Mouse (Mus musculus): Measurements from ENCODE around the gene Spdye4b. TPM values are rescaled to one million over a fixed set of nuclear protein-coding genes. Genes with fewer than 3 reads are reported as not detected.
"Not testable (repeated sequence)": the region's sequence is repeated elsewhere in the genome, so short reads cannot be mapped to it uniquely, and the experiment has no call there.

Spdye4b gene
- not detected in 2 replicates for polyA plus RNA-seq (2014; fragmentation: Nextera tagmentation; extraction: Ambion mirVana)

DNA sequence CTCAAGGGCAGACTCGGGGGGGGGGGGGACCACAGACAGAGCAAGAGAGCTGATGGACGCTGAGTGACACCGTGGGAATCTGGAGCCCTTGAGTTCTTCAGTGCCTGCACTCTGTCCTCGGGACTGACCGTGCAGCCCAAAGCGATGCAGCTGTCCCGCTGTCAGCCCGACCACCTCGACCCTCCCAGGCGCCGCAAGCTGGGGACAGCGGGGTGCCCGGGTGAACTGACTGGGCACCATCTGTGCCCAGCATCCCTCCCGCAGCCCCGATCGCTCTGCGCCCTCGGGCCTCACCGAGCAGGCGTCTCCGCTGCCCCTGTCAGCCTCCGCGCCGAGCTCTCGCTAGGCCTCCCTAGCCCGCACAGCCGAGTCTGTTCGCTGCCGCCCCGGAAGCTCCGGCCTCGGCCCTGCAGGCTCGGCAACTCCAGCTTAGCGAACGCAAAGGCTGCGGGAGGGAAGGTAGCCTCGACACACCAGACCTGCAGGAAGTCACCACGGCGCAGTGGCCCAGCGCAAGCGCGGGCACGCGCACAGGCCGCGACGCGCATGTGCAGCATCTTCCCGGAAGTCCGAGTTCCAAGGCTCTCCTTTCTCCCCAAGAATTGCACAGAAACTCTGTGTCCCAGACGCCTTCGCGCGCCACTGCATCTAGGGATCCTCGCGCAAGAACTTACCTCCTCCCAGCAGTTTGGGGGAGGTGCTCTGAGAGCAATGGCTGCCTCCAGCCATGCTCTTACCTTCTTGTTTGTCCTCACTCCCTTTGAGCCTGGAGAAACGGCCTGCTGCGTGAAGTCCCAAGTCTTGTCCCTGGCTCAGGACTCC is at the start of gene Spdye4b, which contains the start of gene Rbak:
Gene Spdye4b, plus strand, starts transcription at position 763 of the 822 bp plus-strand sequence.
Gene Rbak, minus strand, starts transcription at position 521 of the 822 bp plus-strand sequence.
- under 1% methylated on average over 58 of the region's 58 CpGs for WGBS
- ATAC-seq (ENCODE audit: low FRiP score, low TSS enrichment): peak; percentile 97

GRCm38 (mm10) chr5:143132935-143133514 is 47.8 kb upstream of the Spdye4b start:
- peaks cover 7% of the 10 kb centered on the region for H3K9me3 ChIP-seq (ENCODE audit: control insufficient read depth, low read length)
- H3K4me1 ChIP-seq (ENCODE audit: control insufficient read depth, insufficient read depth, low read length): no peaks in the 10 kb centered on the region
- 85% methylated on average over 13 of the region's 13 CpGs for WGBS
- no peaks in the 10 kb centered on the region for H3K27me3 ChIP-seq (ENCODE audit: control insufficient read depth, insufficient read depth, low read length)
- no peak overlapping the region for H3K27ac ChIP-seq (ENCODE audit: low read depth, low read length)
- no peak overlapping the region for H3K9ac ChIP-seq (ENCODE audit: low read depth, low read length)
- no peak for ATAC-seq (ENCODE audit: low FRiP score, low TSS enrichment)
- H3K4me3 ChIP-seq (ENCODE audit: low read length): no peak overlapping the region
- H3K4me2 ChIP-seq (replicated peaks; ENCODE audit: low read depth, low read length): no peak overlapping the region
- H3K36me3 ChIP-seq (ENCODE audit: control insufficient read depth, insufficient read depth, low read length): no peaks in the 10 kb centered on the region

More for the DNA sequence above, at the start of gene Spdye4b, which contains the start of gene Rbak:
- Histone ChIP-seq H3K27me3 (ENCODE audit: control insufficient read depth, insufficient read depth, low read length) (no peaks in the 10 kb centered on the region), H3K4me1 (ENCODE audit: control insufficient read depth, insufficient read depth, low read length) (peaks cover 5% of the 10 kb centered on the region; the same call in 1 of the 2 replicates), H3K9ac (ENCODE audit: low read depth, low read length) (peak within 1 kb of the TSS; percentile 84), H3K4me2 (replicated peaks; ENCODE audit: low read depth, low read length) (peak within 1 kb of the TSS; percentile 84), H3K36me3 (ENCODE audit: control insufficient read depth, insufficient read depth, low read length) (peaks cover 27% of the 10 kb centered on the region), H3K4me3 (ENCODE audit: low read length) (peak within 1 kb of the TSS; percentile 85), H3K9me3 (ENCODE audit: control insufficient read depth, low read length) (peaks cover 5% of the 10 kb centered on the region), H3K27ac (ENCODE audit: low read depth, low read length) (peak within 1 kb of the TSS; percentile 42; the same call in 1 of the 2 replicates)

DNA sequence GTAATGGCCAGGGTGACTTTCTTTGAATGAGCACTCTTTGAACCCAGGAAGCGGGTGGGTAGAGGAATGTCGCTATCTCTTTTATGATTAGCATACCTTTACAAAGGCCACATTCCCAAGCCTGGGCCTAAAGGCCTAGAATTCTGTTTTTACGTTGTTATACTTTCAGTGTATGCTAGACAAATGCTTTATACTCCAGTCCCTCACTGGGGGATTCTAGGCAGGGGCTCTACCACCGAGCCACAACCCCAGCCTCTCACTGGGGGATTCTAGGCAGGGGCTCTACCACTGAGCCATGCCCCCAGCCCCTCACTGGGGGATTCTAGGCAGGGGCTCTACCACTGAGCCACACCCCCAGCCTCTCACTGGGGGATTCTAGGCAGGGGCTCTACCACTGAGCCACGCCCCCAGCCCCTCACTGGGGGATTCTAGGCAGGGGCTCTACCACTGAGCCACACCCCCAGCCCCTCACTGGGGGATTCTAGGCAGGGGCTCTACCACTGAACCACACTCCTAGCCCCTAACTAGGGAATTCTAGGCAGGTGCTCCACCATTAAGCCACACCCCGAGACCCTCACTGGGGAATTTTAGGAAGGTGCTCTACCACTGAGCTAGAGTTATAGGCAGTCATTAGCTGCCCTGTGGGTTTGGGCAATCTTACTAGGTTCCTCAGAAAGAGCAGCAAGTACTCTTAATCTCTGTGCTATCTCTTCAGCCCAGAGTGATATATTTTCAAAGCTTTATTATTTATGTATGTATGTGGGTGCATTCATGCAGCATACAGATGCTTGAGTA is 46.4 kb upstream of the Spdye4b start:
- H3K4me3 ChIP-seq (ENCODE audit: low read length); H3K27me3 ChIP-seq (ENCODE audit: control insufficient read depth, insufficient read depth, low read length); H3K4me1 ChIP-seq (ENCODE audit: control insufficient read depth, insufficient read depth, low read length); H3K27ac ChIP-seq (ENCODE audit: low read depth, low read length); H3K9ac ChIP-seq (ENCODE audit: low read depth, low read length); H3K9me3 ChIP-seq (ENCODE audit: control insufficient read depth, low read length); H3K36me3 ChIP-seq (ENCODE audit: control insufficient read depth, insufficient read depth, low read length); H3K4me2 ChIP-seq (replicated peaks; ENCODE audit: low read depth, low read length); ATAC-seq (ENCODE audit: low FRiP score, low TSS enrichment): not testable (repeated sequence)
- 84% methylated on average over 3 of the region's 6 CpGs for WGBS

- no peaks in the 10 kb centered on the region for H3K27me3 ChIP-seq (ENCODE audit: control insufficient read depth, insufficient read depth, low read length)
- WGBS: 94% methylated on average over 7 of the region's 7 CpGs
- no peak overlapping the region for H3K9ac ChIP-seq (ENCODE audit: low read depth, low read length)
- H3K4me2 ChIP-seq (replicated peaks; ENCODE audit: low read depth, low read length): no peak overlapping the region
- no peaks in the 10 kb centered on the region for H3K9me3 ChIP-seq (ENCODE audit: control insufficient read depth, low read length)
- H3K4me1 ChIP-seq (ENCODE audit: control insufficient read depth, insufficient read depth, low read length): no peaks in the 10 kb centered on the region
- no peaks in the 10 kb centered on the region for H3K36me3 ChIP-seq (ENCODE audit: control insufficient read depth, insufficient read depth, low read length)
- ATAC-seq (ENCODE audit: low FRiP score, low TSS enrichment): no peak
- H3K27ac ChIP-seq (ENCODE audit: low read depth, low read length): no peak overlapping the region
- no peak overlapping the region for H3K4me3 ChIP-seq (ENCODE audit: low read length)
Observed at GRCm38 (mm10) chr5:143135042-143135441, 45.8 kb upstream of the Spdye4b start.

DNA sequence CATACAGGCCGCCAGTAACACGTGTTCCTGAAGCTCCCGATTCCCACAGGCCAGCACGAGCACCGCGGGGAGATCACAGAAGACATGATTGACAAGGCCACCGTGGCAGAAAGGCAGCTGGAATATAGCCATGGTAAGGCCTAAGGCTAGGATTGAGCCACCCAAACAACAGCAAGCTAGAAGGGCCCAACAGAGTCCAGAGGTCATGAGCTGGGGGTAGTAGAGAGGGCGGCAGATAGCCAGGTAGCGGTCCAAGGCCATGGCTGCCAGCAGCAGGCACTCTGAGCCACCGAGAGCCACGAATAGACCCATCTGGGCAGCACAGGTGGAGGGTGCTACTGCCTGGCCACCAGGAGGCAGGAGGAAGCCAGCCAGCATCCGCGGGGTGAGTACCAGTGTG is 43.2 kb upstream of the Spdye4b start:
- H3K27me3 ChIP-seq (ENCODE audit: control insufficient read depth, insufficient read depth, low read length): no peaks in the 10 kb centered on the region
- no peaks in the 10 kb centered on the region for H3K4me1 ChIP-seq (ENCODE audit: control insufficient read depth, insufficient read depth, low read length)
- no peak overlapping the region for H3K4me2 ChIP-seq (replicated peaks; ENCODE audit: low read depth, low read length)
- no peak overlapping the region for H3K4me3 ChIP-seq (ENCODE audit: low read length)
- ATAC-seq (ENCODE audit: low FRiP score, low TSS enrichment): no peak
- WGBS: 90% methylated on average over 13 of the region's 13 CpGs
- H3K36me3 ChIP-seq (ENCODE audit: control insufficient read depth, insufficient read depth, low read length): no peaks in the 10 kb centered on the region
- H3K9me3 ChIP-seq (ENCODE audit: control insufficient read depth, low read length): no peaks in the 10 kb centered on the region
- no peak overlapping the region for H3K9ac ChIP-seq (ENCODE audit: low read depth, low read length)
- H3K27ac ChIP-seq (ENCODE audit: low read depth, low read length): no peak overlapping the region

DNA sequence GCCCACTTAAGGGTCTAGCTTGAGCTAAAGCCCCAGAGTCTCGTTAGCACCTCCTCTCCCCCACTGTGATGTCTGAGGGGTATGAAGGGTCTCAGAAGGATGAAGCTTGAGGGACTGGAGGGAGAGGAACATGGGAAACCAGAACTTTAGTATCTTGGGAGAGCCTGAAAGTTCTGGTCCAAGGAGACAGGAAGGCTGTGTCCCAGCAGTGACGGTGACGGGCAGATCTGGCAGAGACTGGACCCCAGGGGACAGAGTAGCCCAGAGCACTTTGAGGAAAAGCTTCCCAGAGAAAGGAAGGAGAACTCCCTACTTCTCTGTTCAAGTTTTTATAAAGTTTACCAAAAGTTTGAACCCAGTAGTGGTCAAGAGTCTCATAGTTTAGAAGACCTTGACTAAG is 33.3 kb upstream of the Spdye4b start, which contains the start of gene Olfr718-ps1:
Gene Olfr718-ps1, minus strand, starts transcription at position 101 of the 400 bp plus-strand sequence.
- peaks cover 5% of the 10 kb centered on the region; the same call in 1 of the 2 replicates for H3K9me3 ChIP-seq (ENCODE audit: control insufficient read depth, low read length)
- 72% methylated on average over 3 of the region's 3 CpGs for WGBS
- no peak within 1 kb of the TSS for H3K27ac ChIP-seq (ENCODE audit: low read depth, low read length)
- H3K4me3 ChIP-seq (ENCODE audit: low read length): no peak within 1 kb of the TSS
- no peaks in the 10 kb centered on the region for H3K27me3 ChIP-seq (ENCODE audit: control insufficient read depth, insufficient read depth, low read length)
- H3K4me1 ChIP-seq (ENCODE audit: control insufficient read depth, insufficient read depth, low read length): no peaks in the 10 kb centered on the region
- no peak for ATAC-seq (ENCODE audit: low FRiP score, low TSS enrichment)
- H3K9ac ChIP-seq (ENCODE audit: low read depth, low read length): no peak within 1 kb of the TSS
- H3K36me3 ChIP-seq (ENCODE audit: control insufficient read depth, insufficient read depth, low read length): no peaks in the 10 kb centered on the region
- H3K4me2 ChIP-seq (replicated peaks; ENCODE audit: low read depth, low read length): no peak within 1 kb of the TSS

- Histone ChIP-seq H3K27me3 (ENCODE audit: control insufficient read depth, insufficient read depth, low read length) (no peaks in the 10 kb centered on the region), H3K27ac (ENCODE audit: low read depth, low read length) (no peak overlapping the region), H3K9ac (ENCODE audit: low read depth, low read length) (no peak overlapping the region), H3K4me3 (ENCODE audit: low read length) (no peak overlapping the region), H3K9me3 (ENCODE audit: control insufficient read depth, low read length) (peaks cover 5% of the 10 kb centered on the region; the same call in 1 of the 2 replicates), H3K4me2 (replicated peaks; ENCODE audit: low read depth, low read length) (no peak overlapping the region), H3K36me3 (ENCODE audit: control insufficient read depth, insufficient read depth, low read length) (no peaks in the 10 kb centered on the region), H3K4me1 (ENCODE audit: control insufficient read depth, insufficient read depth, low read length) (no peaks in the 10 kb centered on the region)
- no peak for ATAC-seq (ENCODE audit: low FRiP score, low TSS enrichment)
- WGBS: 79% methylated on average over 5 of the region's 5 CpGs
Observed at GRCm38 (mm10) chr5:143148661-143149060, 32.2 kb upstream of the Spdye4b start.

- H3K36me3 ChIP-seq (ENCODE audit: control insufficient read depth, insufficient read depth, low read length): no peaks in the 10 kb centered on the region
- no peaks in the 10 kb centered on the region for H3K27me3 ChIP-seq (ENCODE audit: control insufficient read depth, insufficient read depth, low read length)
- H3K27ac ChIP-seq (ENCODE audit: low read depth, low read length): no peak overlapping the region
- WGBS: 92% methylated on average over 2 of the region's 2 CpGs
- H3K4me3 ChIP-seq (ENCODE audit: low read length): no peak overlapping the region
- no peak overlapping the region for H3K4me2 ChIP-seq (replicated peaks; ENCODE audit: low read depth, low read length)
- peaks cover 5% of the 10 kb centered on the region; the same call in 1 of the 2 replicates for H3K9me3 ChIP-seq (ENCODE audit: control insufficient read depth, low read length)
- H3K9ac ChIP-seq (ENCODE audit: low read depth, low read length): no peak overlapping the region
- no peaks in the 10 kb centered on the region for H3K4me1 ChIP-seq (ENCODE audit: control insufficient read depth, insufficient read depth, low read length)
- no peak for ATAC-seq (ENCODE audit: low FRiP score, low TSS enrichment)
Observed at GRCm38 (mm10) chr5:143149536-143149935, 31.3 kb upstream of the Spdye4b start.

Measured in kidney, embryonic 14.5 days (tissue).